22 mouse cellular contexts compared by ENCODE assay signal in genomic region chr11:17680998-17681397, GRCm38 (mm10).
DNase-seq lines count a peak whose midpoint lies in the region; ATAC-seq and TF ChIP-seq lines count a peak whose summit lies in the region.
"Had no signal": no experiment of that assay in that cellular context is flagged by ENCODE, and none has a peak within 500 bp of the region (broad histone marks: within the 10 kb centered on the region; RNA-seq: fewer than 3 reads in every experiment).

No protein-coding gene starts in this region.

- peak; percentile 59 for DNase-seq in heart, adult 11 months
- DNase-seq in heart, adult 8-10 months (ENCODE audit: low spot score) = no peak
- DNase-seq in MEL (ENCODE audit: low read depth, low spot score) = peak; percentile 37
- peak; percentile 36 for DNase-seq in fibroblast of lung, adult 2 months (ENCODE audit: low read depth)
- DNase-seq in kidney, adult 18-20 months = no peak
- DNase-seq in left cerebral cortex, postnatal 36 days (ENCODE audit: low spot score in 2 of 2) = no peak
- DNase-seq: adrenal gland, adult 2 months; adrenal gland, postnatal 25 days; B cell, adult 2 months; cerebellum, adult 2 months; cerebellum, postnatal 10 days; gastrocnemius, postnatal 10 days; heart, postnatal 36 days had no signal

- no peak overlapping the region for H3K4me3 ChIP-seq in MEL (ENCODE audit: control insufficient read depth in 1 of 2, insufficient read depth in 1 of 2, low read depth in 2 of 2, low read length in 2 of 2)
- no peak overlapping the region for H3K4me3 ChIP-seq in midbrain, embryonic 13.5 days (replicated peaks)
- H3K4me3 ChIP-seq: embryonic facial prominence, embryonic 12.5 days; erythroblast, embryonic 14.5 days; heart, embryonic 13.5 days; hindbrain, embryonic 12.5 days had no signal

- TF ChIP-seq POLR2A in MEL (IDR thresholded peaks at IDR 0.05; ENCODE audit: control insufficient read depth in 1 of 2, insufficient read depth in 1 of 2, low read depth in 1 of 2, low read length in 2 of 2, poor library complexity in 1 of 2) = no peak

- WGBS in midbrain, embryonic 13.5 days = 83% methylated on average over 4 of the region's 4 CpGs

- H3K9me3 ChIP-seq in MEL (replicated peaks; ENCODE audit: insufficient read depth, low read length) = no peaks in the 10 kb centered on the region
- peaks cover 6% of the 10 kb centered on the region for H3K9me3 ChIP-seq in midbrain, embryonic 13.5 days

- TF ChIP-seq EP300 in MEL (IDR thresholded peaks at IDR 0.05; ENCODE audit: low read depth in 1 of 2, low read length in 2 of 2) = no peak

- H3K36me3 ChIP-seq in MEL (ENCODE audit: control insufficient read depth in 1 of 2, insufficient read depth in 2 of 2, low read length in 2 of 2) = peaks cover 0 to 18% of the 10 kb centered on the region in 2 experiments
- no peaks in the 10 kb centered on the region for H3K36me3 ChIP-seq in midbrain, embryonic 13.5 days
- H3K36me3 ChIP-seq: embryonic facial prominence, embryonic 12.5 days; heart, embryonic 13.5 days; hindbrain, embryonic 12.5 days had no signal

- H3K79me2 ChIP-seq in MEL (ENCODE audit: control insufficient read depth, insufficient read depth, low read length, poor library complexity) = no peaks in the 10 kb centered on the region

- intact Hi-C loops in left cerebral cortex, postnatal 36 days (cut with DNase I) = no loop called here

- H3K4me1 ChIP-seq in MEL (ENCODE audit: control insufficient read depth in 1 of 2, insufficient read depth in 2 of 2, low read length in 2 of 2) = no peaks in the 10 kb centered on the region
- no peaks in the 10 kb centered on the region for H3K4me1 ChIP-seq in midbrain, embryonic 13.5 days (replicated peaks)
- H3K4me1 ChIP-seq: hindbrain, embryonic 12.5 days had no signal

- no peak overlapping the region for H3K27ac ChIP-seq in MEL (ENCODE audit: control insufficient read depth, low read depth, low read length)
- no peak overlapping the region for H3K27ac ChIP-seq in midbrain, embryonic 13.5 days
- H3K27ac ChIP-seq: embryonic facial prominence, embryonic 12.5 days; heart, embryonic 13.5 days; hindbrain, embryonic 12.5 days had no signal

- no peak for ATAC-seq in midbrain, embryonic 13.5 days
- ATAC-seq: forebrain, embryonic 16.5 days; hindbrain, embryonic 16.5 days; inflammation-experienced regulatory T-cells, adult 6 months; intestine, postnatal 0 days had no signal

- TF ChIP-seq CTCF in MEL (IDR thresholded peaks at IDR 0.05 in 2 of 3, conservative IDR thresholded peaks at IDR 0.05 in 1 of 3; ENCODE audit: control insufficient read depth in 1 of 3, insufficient read depth in 1 of 3, low read depth in 2 of 3, low read length in 3 of 3, poor library complexity in 1 of 3, severe bottlenecking in 1 of 3) = no peak

- H3K27me3 ChIP-seq in MEL (ENCODE audit: control insufficient read depth in 1 of 2, insufficient read depth in 2 of 2, low read length in 2 of 2) = no peaks in the 10 kb centered on the region
- no peaks in the 10 kb centered on the region for H3K27me3 ChIP-seq in midbrain, embryonic 13.5 days
- H3K27me3 ChIP-seq: embryonic facial prominence, embryonic 12.5 days; heart, embryonic 13.5 days; hindbrain, embryonic 12.5 days had no signal

- no peak for TF ChIP-seq RAD21 in MEL (IDR thresholded peaks at IDR 0.05; ENCODE audit: low read depth, low read length)

- H3K4me2 ChIP-seq in midbrain, embryonic 13.5 days (replicated peaks) = no peak overlapping the region
- H3K4me2 ChIP-seq: embryonic facial prominence, embryonic 12.5 days; heart, embryonic 13.5 days; hindbrain, embryonic 12.5 days had no signal

- no peak overlapping the region for H3K9ac ChIP-seq in MEL (ENCODE audit: control insufficient read depth, low read depth, low read length, poor library complexity, severe bottlenecking)
- no peak overlapping the region for H3K9ac ChIP-seq in midbrain, embryonic 13.5 days (replicated peaks)
- H3K9ac ChIP-seq: embryonic facial prominence, embryonic 12.5 days; heart, embryonic 13.5 days; hindbrain, embryonic 12.5 days had no signal

TF ChIP-seq in MEL, 35 proteins besides CTCF, POLR2A, EP300 and RAD21:
- TF ChIP-seq KAT2A (conservative IDR thresholded peaks at IDR 0.05; ENCODE audit: low read depth, low read length) (no peak), ETS1 (IDR thresholded peaks at IDR 0.05; ENCODE audit: low read depth, low read length) (0 out of 2 replicates have a peak, but pooled peaks have one; percentile 27)
TF ChIP-seq in MEL: peak in this region for 1.

Comparison
In these comparisons a context has a peak if more than half of its experiments do, and no peak if none do; other contexts are left out.
1. DNase-seq: peak in heart, adult 11 months (single experiment), MEL (single experiment) and fibroblast of lung, adult 2 months (single experiment); none in heart, adult 8-10 months (single experiment), kidney, adult 18-20 months (single experiment) and left cerebral cortex, postnatal 36 days (0 of 2).